Mouse (Mus musculus) frontal cortex, postnatal 14 days (tissue): ENCODE measurements at regions not wholly inside any gene's neighbourhood (a gene's known extent, or its start where the extent isn't known, plus 50 kb on each side); places are given as distances from the start of the nearest gene placed in this dataset.

Experiments used
- DNase-seq, 2 experiments: peaks; one replicate each; pipeline ENCODE4 v3.0.0; 2022; ENCODE audit warnings: low spot score in 2 of 2

- DNase-seq = no peak
Observed at GRCm38 (mm10) chr4:53915326-53915725, 89.5 kb downstream of the Tmem38b start.

- peak in 1 of 2 experiments; percentile 44 for DNase-seq
Observed at GRCm38 (mm10) chr4:53919188-53919587, 93.3 kb downstream of the Tmem38b start.

GRCm38 (mm10) chr4:53920587-53920986 lies 94.7 kb downstream of the Tmem38b start:
- no peak for DNase-seq

GRCm38 (mm10) chr4:53931068-53931467 lies 105.2 kb downstream of the Tmem38b start:
- DNase-seq = no peak

- peak; percentile 19 to 26 for DNase-seq
Observed at GRCm38 (mm10) chr4:53931499-53931898, 105.7 kb downstream of the Tmem38b start.

DNA sequence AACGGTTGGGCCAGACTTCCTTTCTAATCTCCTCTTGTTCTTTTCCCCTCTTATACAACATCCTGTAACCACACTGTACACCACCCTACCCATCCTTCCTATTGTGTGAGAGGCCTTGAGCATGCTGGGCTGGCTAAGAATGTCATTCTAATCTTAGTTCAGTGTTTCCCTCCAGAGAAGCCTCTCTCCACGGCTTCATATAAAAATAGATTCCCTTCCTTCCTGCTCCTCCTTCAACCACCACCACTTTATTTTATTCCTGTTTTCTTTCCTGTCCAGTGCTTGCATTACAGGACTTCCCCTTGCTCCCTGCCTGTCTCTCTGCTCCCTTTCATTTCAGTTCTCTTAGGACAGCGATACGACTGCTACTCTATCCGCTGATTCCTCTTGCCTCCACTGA lies 109.5 kb downstream of the Tmem38b start:
- no peak for DNase-seq

- DNase-seq = no peak
Observed at GRCm38 (mm10) chr4:53948736-53949135, 122.9 kb downstream of the Tmem38b start.

- DNase-seq = no peak
Observed at GRCm38 (mm10) chr4:53949164-53949563, 123.3 kb downstream of the Tmem38b start.

GRCm38 (mm10) chr4:53950496-53950895 lies 124.7 kb downstream of the Tmem38b start:
- no peak for DNase-seq

GRCm38 (mm10) chr4:53951003-53951733 lies 125.3 kb downstream of the Tmem38b start:
- DNase-seq = no peak

DNA sequence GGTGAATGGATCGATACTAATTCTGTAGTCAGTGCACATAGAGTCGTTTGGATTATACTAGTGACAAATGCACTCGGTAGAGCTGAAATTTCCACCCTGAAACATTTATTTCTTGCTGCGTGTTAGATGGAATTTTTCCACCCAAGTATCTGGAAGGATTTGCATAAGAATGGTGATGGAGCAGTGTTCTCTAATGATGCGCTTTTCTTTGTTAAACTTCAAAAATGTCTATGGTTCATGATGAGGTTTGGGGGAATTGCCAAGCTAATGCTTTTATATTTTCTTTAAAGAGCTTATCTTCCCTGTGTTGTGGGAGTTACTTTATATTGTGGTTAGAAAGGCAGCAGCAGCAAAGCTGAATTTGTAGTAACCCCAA lies 125.9 kb downstream of the Tmem38b start:
- DNase-seq = no peak

DNA sequence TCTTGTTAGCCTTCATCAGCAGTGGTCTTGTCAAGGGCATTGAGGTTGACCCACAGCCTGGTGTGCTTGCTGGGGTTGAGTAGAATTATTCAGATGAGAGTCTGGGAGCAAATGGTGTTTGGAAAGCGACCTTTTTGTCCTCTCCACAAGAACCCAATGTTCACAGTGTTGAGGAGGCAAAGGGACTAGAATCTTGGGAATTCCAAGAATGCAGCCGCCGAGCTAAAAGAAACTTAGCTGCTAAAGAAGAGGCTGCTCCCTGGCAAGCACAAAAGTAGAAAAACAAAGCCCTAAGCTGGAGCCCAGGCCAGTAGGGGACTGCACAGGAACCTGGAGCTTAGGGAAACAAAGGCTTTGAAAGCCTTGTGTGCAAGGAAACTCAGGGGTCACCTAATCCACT lies 126.4 kb downstream of the Tmem38b start:
- no peak for DNase-seq

- DNase-seq = no peak
Observed at GRCm38 (mm10) chr4:53962458-53962857, 136.6 kb downstream of the Tmem38b start.

DNA sequence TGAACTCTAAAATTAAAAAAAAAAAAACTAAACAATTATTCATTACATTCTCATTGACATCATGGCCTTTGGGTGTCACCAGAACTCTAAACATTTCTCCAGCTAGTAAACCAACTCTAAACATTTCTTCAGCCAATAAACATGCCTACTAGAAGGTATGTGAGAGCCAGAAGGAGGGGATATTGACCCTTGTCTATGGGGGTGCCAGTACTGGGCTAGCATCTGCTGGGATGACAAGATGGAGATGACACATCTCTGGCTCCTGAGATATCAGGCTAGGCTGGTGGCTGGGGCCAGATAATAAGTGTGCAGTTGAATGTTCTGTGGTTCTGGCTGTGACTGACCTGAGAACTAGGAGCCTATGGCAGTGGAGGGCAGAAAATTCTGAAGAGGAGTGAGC lies 144.6 kb downstream of the Tmem38b start:
- DNase-seq = no peak

GRCm38 (mm10) chr4:53970960-53971359 lies 145.1 kb downstream of the Tmem38b start:
- DNase-seq = no peak

- DNase-seq = no peak
Observed at GRCm38 (mm10) chr4:53976036-53976638, 150.3 kb downstream of the Tmem38b start.

GRCm38 (mm10) chr4:53986519-53987301 lies 160.9 kb downstream of the Tmem38b start:
- DNase-seq = no peak

GRCm38 (mm10) chr4:53987536-53987935 lies 161.7 kb downstream of the Tmem38b start:
- DNase-seq = no peak

- DNase-seq = no peak
Observed at GRCm38 (mm10) chr4:54021069-54021829, 195.4 kb downstream of the Tmem38b start.

- no peak for DNase-seq
Observed at GRCm38 (mm10) chr4:54021861-54022385, 196.1 kb downstream of the Tmem38b start.

DNA sequence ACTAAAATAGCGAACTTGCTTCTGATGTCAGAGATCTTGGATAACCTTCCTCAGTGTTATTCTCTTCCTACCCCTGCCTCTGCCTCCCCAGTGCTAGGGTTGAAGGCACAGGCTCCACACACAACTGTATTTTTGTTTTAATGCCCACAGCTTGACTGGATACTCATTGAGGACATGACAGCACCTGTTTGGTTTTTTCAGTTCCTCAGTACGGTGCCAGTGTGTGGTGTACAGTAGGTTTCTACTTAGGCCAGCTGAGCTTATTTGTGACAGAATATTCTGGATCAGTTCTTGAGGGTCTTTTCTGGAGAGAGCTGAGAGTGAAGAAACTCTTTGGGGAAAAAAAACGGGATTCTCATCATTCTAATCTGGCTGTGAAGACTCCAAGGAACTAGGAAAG lies 201.1 kb downstream of the Tmem38b start:
- DNase-seq = no peak
